Mouse (Mus musculus): ENCODE measurements around the gene Btbd3. TPM values are rescaled to one million over a fixed set of nuclear protein-coding genes. Genes with fewer than 3 reads are reported as not detected.

Btbd3 gene
- polyA plus RNA-seq, 1 experiment, result 46.4 TPM

DNA sequence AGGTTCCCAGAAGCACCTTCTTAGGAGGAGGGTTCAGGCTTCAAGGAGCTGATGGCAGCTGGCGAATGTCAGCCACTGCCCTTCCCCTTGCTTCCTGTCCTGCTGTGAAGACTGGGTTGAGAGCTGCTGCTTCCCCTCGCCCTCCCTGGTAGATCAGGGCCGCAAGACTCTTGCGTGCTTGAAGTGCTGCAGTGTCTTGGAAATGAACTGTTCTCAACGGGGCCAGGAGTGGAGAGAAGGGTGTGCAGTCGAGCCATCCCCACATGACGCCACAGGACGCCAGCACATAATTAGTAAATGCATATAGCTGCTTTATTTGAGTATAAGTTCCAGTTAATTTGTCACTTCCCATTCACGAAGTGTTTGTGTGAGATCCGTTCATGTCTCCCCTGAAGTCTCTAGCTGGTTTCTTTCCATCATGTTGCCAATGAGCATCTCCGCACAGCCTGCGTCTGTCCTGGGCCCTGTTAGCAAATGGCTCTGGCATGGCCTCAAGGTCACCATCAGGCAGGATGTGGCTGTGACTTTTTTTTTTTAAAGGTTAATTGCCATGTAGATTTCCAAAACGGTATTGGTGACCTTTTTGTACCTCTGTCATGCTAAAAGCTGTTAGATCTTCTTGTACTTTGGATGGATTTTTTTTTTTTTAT, 9.1 kb downstream of the Btbd3 start:
- DNase-seq (ENCODE audit: low read depth), result peak; percentile 40
- TF ChIP-seq POLR2A (IDR thresholded peaks at IDR 0.05; ENCODE audit: borderline replicate concordance, extremely low read depth, insufficient read depth, insufficient read length, poor library complexity, severe bottlenecking) (no peak), CTCF (IDR thresholded peaks at IDR 0.05; ENCODE audit: borderline replicate concordance, extremely low read depth, insufficient read depth, insufficient read length) (no peak)

DNA sequence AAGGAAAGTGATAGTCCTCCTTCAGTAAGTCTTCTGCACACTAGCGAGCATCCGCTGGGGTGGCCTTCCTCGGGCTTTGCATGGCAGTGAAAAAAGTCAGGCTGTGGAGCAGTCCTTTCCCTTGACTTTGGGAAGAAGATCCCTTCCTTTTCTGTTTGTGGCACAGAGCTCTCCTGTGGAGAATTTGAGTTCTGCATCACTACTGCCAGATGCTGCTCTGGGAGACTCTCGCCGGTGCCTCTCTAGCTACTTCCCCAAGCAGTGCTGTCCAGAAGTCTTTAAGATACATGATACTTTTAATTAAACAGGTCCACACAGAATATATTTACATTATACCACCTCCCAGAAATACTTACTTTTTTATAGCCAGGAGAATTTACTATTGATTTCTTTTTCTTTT, 10.3 kb downstream of the Btbd3 start:
- TF ChIP-seq POLR2A (IDR thresholded peaks at IDR 0.05; ENCODE audit: borderline replicate concordance, extremely low read depth, insufficient read depth, insufficient read length, poor library complexity, severe bottlenecking), result no peak
- TF ChIP-seq CTCF (IDR thresholded peaks at IDR 0.05; ENCODE audit: borderline replicate concordance, extremely low read depth, insufficient read depth, insufficient read length), result no peak
- DNase-seq (ENCODE audit: low read depth), result no peak

DNA sequence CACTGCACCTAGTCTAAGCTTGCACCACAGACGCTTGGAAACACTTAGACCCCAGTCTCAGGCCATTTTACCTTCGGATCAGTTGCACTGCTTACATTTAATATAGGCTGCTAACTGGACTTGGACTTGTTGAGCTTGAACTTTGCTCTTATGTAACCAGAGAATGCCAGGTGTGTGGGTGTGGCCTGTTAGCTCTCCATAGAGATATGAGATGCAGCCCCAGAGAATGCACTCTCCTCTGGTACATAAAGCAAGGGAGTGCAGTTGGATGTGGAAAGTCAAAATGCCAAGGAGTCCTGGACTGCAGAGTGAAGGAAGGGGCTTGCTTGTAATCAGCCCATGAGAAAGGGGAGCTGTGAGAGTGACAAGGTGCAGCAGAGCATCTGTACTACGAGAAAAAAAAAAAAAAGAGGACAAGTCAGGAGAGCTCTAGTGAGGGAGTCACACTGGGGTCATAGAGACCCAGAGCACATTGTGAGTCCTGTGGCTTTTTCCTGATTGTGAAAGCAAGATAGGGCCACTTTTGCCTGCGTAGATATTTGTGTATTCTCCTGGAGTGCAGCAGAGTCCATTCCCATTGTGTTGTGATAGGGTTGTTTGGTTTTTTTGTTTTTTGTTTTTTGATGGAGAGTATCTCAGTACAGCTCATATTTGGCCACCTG, 11.6 kb downstream of the Btbd3 start:
- TF ChIP-seq CTCF (IDR thresholded peaks at IDR 0.05; ENCODE audit: borderline replicate concordance, extremely low read depth, insufficient read depth, insufficient read length) (no peak), POLR2A (IDR thresholded peaks at IDR 0.05; ENCODE audit: borderline replicate concordance, extremely low read depth, insufficient read depth, insufficient read length, poor library complexity, severe bottlenecking) (no peak)
- no peak for DNase-seq (ENCODE audit: low read depth)

DNA sequence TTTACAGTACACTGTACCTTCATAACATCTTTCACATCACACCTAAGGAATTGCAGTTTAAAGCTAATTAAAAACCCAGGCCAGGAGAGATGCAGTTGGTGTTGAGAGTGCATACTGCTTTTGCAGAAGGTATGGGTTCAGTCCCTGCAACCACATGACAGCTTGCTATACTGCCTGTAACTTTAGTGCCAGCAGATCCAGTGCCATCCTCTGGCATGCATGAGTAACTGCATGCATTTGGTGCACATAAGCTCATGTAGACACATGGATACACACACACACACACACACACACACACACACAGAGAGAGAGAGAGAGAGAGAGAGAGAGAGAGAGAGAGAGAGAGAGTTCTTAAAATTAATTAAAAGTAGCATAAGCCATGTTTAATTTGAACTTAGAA, 13.0 kb downstream of the Btbd3 start:
- no peak for DNase-seq (ENCODE audit: low read depth)
- TF ChIP-seq POLR2A (IDR thresholded peaks at IDR 0.05; ENCODE audit: borderline replicate concordance, extremely low read depth, insufficient read depth, insufficient read length, poor library complexity, severe bottlenecking) (no peak), CTCF (IDR thresholded peaks at IDR 0.05; ENCODE audit: borderline replicate concordance, extremely low read depth, insufficient read depth, insufficient read length) (no peak)

DNA sequence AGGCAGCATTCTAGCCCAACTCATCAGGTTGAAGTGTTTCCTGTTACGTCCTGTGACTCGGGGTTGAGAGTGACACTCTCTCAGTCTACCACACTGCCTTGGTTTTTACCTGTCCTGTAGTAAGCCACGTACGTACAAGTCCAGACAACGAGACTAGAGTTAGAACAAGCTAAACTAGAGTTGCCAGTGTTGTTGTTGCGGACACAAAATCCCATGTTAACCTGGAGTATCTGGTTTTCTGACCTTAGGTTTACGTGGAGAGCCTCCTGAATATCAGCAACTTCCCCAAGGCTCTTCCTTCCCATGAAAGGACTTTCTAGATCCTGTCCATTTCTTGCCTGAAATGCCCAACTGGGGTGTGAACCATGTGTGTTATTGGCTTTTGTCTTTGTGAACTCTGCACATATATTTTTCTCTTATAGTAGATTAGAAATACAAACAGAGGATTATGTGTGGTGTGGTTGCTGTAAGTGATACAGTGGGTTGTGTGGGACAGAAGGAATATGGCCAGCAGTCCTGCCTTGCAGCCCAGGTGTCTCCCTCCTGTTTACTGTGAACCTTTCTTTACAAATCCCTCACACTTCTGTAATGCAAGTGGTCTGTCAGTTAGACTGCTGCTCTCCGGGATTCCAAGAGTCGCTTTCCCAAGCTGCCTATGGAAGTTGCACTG, 17.2 kb downstream of the Btbd3 start:
- DNase-seq (ENCODE audit: low read depth), result no peak
- TF ChIP-seq POLR2A (IDR thresholded peaks at IDR 0.05; ENCODE audit: borderline replicate concordance, extremely low read depth, insufficient read depth, insufficient read length, poor library complexity, severe bottlenecking), result no peak
- TF ChIP-seq CTCF (IDR thresholded peaks at IDR 0.05; ENCODE audit: borderline replicate concordance, extremely low read depth, insufficient read depth, insufficient read length), result no peak

DNA sequence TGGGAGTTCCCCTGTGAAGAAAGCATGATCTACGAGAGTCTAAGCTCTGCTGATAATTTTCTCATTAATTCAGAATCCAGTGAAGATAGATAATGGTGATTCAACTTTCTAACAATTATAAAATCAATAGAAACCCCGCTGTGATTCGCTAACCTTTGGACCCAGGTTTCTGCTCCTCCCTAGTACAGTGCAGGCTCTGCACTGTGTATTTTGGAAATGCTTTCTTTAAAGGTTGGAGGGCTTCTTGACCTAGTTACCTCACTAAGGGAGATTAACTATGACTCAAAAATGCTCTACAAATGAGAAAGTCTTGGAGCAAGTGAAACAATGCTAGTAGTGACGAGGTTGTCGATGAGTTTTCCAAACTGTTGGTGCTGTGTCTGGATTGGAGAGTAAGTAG, 17.7 kb downstream of the Btbd3 start:
- TF ChIP-seq CTCF (IDR thresholded peaks at IDR 0.05; ENCODE audit: borderline replicate concordance, extremely low read depth, insufficient read depth, insufficient read length), result no peak
- no peak for TF ChIP-seq POLR2A (IDR thresholded peaks at IDR 0.05; ENCODE audit: borderline replicate concordance, extremely low read depth, insufficient read depth, insufficient read length, poor library complexity, severe bottlenecking)
- DNase-seq (ENCODE audit: low read depth), result no peak

DNA sequence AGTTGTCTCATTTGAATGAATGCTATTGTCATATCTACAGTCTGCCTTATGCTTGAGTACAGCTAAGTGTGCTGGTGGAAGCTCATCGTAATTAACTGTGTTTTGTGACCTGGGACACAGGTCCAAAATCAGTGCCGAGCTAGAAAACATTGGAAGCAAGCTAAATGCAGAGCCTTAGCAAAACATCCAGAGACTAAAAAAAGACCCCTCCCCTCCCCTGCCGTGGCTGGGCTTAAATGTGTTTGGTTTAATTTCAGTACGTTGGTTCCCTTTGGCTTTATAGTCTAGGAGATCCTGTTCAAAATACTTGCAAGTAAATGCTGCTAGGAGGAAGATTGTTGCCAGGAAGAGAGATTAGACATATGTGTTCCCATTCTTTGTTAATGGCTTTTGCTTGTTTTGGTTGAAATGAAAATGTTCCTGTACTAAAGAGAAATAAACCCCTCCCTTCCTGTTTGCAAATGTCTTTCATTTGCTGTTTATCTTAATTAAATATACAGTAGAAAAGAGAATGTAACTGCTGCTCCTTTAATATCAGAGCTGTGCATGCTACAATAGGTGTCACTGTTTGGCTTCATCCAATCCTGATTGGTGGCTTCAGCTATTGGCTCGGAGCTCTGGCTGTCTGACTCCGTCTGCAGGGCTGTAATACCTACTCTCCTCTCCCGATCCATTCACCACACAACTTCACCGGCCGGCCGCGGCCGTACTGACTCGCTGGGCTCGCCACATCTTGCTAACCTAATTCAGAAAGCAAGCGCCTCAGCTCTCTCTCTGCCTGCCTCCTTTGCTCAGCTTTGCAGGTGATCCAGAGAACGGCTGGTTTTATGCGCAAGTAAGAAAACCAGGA, 21.7 kb downstream of the Btbd3 start:
- DNase-seq (ENCODE audit: low read depth), result peak; percentile 93
- TF ChIP-seq CTCF (IDR thresholded peaks at IDR 0.05; ENCODE audit: borderline replicate concordance, extremely low read depth, insufficient read depth, insufficient read length) (no peak), POLR2A (IDR thresholded peaks at IDR 0.05; ENCODE audit: borderline replicate concordance, extremely low read depth, insufficient read depth, insufficient read length, poor library complexity, severe bottlenecking) (peak; percentile 42; the same call in 1 of the 2 replicates)

DNA sequence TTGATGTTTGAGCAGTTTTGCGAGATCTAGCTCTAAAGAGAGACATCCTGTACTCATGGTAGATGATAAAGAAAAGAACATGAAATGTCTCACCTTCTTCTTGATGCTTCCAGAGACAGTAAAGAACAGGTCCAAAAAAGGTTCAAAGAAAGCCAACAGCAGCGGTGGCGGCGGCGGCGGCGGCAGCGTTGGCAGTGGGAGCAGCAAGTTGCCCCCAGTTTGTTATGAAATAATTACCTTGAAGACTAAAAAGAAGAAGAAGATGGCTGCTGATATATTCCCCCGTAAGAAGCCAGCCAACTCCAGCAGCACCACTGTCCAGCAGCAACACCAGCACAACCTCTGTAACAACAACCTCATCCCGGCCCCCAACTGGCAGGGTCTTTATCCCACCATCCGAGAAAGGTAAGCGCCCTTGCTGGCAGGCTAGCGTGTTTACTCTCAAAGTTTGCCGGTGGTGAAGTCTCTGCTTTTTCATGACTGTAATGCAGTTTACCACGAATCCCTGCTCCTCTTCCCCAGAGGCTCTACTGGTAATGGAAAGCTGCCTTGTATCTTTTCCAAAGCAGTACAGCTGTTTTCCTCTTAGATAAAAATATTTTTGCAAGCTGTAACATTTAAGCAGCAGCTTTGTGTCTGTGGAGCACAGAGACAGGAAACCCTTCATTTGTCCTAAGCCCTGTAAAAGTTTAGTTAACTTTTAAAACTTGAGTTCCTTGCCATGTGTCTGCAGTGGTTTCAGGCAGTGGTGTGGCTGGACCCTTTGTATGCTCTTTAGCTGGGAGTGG, 22.7 kb downstream of the Btbd3 start:
- DNase-seq (ENCODE audit: low read depth), result no peak
- TF ChIP-seq POLR2A (IDR thresholded peaks at IDR 0.05; ENCODE audit: borderline replicate concordance, extremely low read depth, insufficient read depth, insufficient read length, poor library complexity, severe bottlenecking) (no peak), CTCF (IDR thresholded peaks at IDR 0.05; ENCODE audit: borderline replicate concordance, extremely low read depth, insufficient read depth, insufficient read length) (no peak)

DNA sequence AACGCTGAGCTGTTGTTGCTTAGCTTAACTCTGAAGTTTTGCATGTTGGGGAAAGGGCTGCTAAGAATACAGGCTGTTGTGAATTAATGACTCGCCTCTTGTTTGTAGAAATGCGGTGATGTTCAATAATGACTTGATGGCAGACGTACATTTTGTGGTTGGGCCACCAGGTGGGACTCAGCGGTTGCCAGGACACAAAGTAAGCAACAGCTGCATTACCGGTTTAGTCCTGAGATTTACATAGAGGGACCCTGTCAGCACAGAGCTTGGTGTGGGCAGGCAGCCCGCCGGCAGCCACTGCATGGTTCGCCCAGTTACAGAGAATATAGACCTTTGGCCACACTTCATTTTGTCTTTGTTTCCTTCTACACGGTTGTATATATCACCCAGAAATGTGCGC, 23.3 kb downstream of the Btbd3 start:
- DNase-seq (ENCODE audit: low read depth), result peak; percentile 45
- TF ChIP-seq POLR2A (IDR thresholded peaks at IDR 0.05; ENCODE audit: borderline replicate concordance, extremely low read depth, insufficient read depth, insufficient read length, poor library complexity, severe bottlenecking) (no peak), CTCF (IDR thresholded peaks at IDR 0.05; ENCODE audit: borderline replicate concordance, extremely low read depth, insufficient read depth, insufficient read length) (no peak)

DNA sequence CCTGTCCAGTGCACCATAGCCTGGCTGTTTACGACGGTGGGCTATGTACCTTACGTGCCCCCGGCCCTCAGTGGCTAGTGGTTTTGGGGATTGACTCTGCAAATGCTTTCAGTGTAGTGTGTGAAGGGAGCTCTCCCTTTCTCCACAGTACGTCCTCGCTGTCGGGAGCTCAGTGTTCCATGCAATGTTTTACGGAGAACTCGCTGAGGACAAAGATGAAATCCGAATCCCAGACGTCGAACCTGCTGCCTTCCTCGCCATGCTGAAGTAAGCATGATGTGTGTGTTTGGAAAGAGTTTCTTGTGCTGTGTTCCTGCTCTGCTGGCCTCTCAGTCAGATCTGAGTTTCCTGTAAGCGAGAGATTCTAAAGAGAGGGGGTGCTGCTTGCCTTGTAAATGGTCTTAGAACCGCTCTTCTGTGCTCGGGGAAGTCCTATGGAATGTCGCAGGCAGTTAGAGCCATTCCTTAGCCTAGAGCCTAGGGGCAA, 23.9 kb downstream of the Btbd3 start:
- peak; percentile 75 for DNase-seq (ENCODE audit: low read depth)
- TF ChIP-seq CTCF (IDR thresholded peaks at IDR 0.05; ENCODE audit: borderline replicate concordance, extremely low read depth, insufficient read depth, insufficient read length), result peak; percentile 8; the same call in 1 of the 2 replicates
- TF ChIP-seq POLR2A (IDR thresholded peaks at IDR 0.05; ENCODE audit: borderline replicate concordance, extremely low read depth, insufficient read depth, insufficient read length, poor library complexity, severe bottlenecking), result no peak
